Mouse (Mus musculus) liver, embryonic 11.5 days (tissue): ENCODE measurements at regions not wholly inside any gene's neighbourhood (a gene's known extent, or its start where the extent isn't known, plus 50 kb on each side); places are given as distances from the start of the nearest gene placed in this dataset.
"Not testable (repeated sequence)": the region's sequence is repeated elsewhere in the genome, so short reads cannot be mapped to it uniquely, and the experiment has no call there.

Source experiments
- ATAC-seq: fragments of 200-750 bp; cut with Nextera tagmentation; replicated peaks from 2 replicates; pipeline ENCODE4 v1.8.0; 2017; ENCODE audit warnings: moderate number of reproducible peaks, mild to moderate bottlenecking, moderate TSS enrichment, moderate library complexity; ENCODE audit not compliant: low FRiP score
- DNase-seq: peaks from one replicate; pipeline ENCODE4 v3.0.0-alpha.2; 2017; ENCODE audit warnings: low spot score
- H3K27ac ChIP-seq: fragments of 300-500 bp; sonication (generic); 2 replicates; pipeline ENCODE4 v1.5.1; 2014; ENCODE audit warnings: mild to moderate bottlenecking, low read depth, low read length, control low read depth
- H3K27me3 ChIP-seq: fragments of 300-500 bp; sonication (generic); replicated peaks from 2 replicates; pipeline ENCODE4 v1.6.1; 2014; ENCODE audit warnings: low read length, mixed read lengths; ENCODE audit not compliant: control insufficient read depth, insufficient read depth
- H3K36me3 ChIP-seq: fragments of 300-500 bp; sonication (generic); 2 replicates; pipeline ENCODE4 v1.6.1; 2014; ENCODE audit warnings: mild to moderate bottlenecking, low read length, moderate library complexity, mixed read lengths; ENCODE audit not compliant: control insufficient read depth, insufficient read depth
- H3K4me1 ChIP-seq: fragments of 300-500 bp; sonication (generic); replicated peaks from 2 replicates; pipeline ENCODE4 v1.6.1; 2014; ENCODE audit warnings: low read length, mixed read lengths; ENCODE audit not compliant: control insufficient read depth, insufficient read depth
- H3K4me2 ChIP-seq: fragments of 300-500 bp; sonication (generic); 2 replicates; pipeline ENCODE4 v1.6.1; 2014; ENCODE audit warnings: mild to moderate bottlenecking, control low read depth, moderate library complexity
- H3K4me3 ChIP-seq: fragments of 300-500 bp; sonication (generic); 2 replicates; pipeline ENCODE4 v1.5.1; 2014; ENCODE audit warnings: low read depth, low read length, control low read depth
- H3K9ac ChIP-seq: fragments of 300-500 bp; sonication (generic); 2 replicates; pipeline ENCODE4 v1.6.1; 2014; ENCODE audit warnings: low read depth, low read length, control low read depth
- H3K9me3 ChIP-seq: fragments of 300-500 bp; sonication (generic); 2 replicates; pipeline ENCODE4 v1.6.1; 2016; ENCODE audit warnings: low read length, inconsistent platforms, mixed read lengths; ENCODE audit not compliant: control insufficient read depth
- WGBS: fragments of 180-500 bp; shearing (Covaris S2); extraction: QIAGEN DNeasy Blood & Tissue Kit; methylation state at CpG from one replicate; pipeline ENCODE4 v1.1.7; 2014; 5-methylcytosine and 5-hydroxymethylcytosine counted together

DNA sequence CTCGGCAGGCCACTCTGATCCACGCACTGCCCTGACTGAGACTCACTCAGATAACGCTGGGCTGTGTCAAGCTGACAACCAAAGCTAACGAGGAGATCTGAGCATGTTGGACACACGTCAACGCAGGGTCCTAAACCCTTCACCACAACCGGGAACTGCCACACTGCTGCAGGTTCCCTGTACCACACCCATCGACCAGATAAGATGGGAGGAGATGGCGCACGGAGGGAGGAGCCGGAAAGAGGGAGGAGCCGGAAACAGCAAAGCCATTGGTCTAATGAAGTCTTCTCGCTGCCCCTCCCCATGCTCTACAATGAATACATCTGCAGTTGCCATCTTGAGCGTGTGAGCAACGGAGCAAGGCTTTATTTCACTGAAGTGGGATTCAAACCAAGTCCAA is 182.9 kb upstream of the Rpl38 start:
- Histone ChIP-seq H3K36me3 (no peaks in the 10 kb centered on the region), H3K4me1 (no peaks in the 10 kb centered on the region; the same call in 1 of the 2 replicates), H3K4me2 (peak overlapping the region; percentile 55), H3K4me3 (no peak overlapping the region), H3K27me3 (no peaks in the 10 kb centered on the region), H3K9me3 (no peaks in the 10 kb centered on the region), H3K9ac (no peak overlapping the region), H3K27ac (no peak overlapping the region)
- 34% methylated on average over 15 of the region's 15 CpGs for WGBS
- peak; percentile 85 for ATAC-seq
- DNase-seq, result peak; percentile 52

GRCm38 (mm10) chr11:114484668-114484953 is 183.7 kb upstream of the Rpl38 start:
- H3K27me3 ChIP-seq, result no peaks in the 10 kb centered on the region

DNA sequence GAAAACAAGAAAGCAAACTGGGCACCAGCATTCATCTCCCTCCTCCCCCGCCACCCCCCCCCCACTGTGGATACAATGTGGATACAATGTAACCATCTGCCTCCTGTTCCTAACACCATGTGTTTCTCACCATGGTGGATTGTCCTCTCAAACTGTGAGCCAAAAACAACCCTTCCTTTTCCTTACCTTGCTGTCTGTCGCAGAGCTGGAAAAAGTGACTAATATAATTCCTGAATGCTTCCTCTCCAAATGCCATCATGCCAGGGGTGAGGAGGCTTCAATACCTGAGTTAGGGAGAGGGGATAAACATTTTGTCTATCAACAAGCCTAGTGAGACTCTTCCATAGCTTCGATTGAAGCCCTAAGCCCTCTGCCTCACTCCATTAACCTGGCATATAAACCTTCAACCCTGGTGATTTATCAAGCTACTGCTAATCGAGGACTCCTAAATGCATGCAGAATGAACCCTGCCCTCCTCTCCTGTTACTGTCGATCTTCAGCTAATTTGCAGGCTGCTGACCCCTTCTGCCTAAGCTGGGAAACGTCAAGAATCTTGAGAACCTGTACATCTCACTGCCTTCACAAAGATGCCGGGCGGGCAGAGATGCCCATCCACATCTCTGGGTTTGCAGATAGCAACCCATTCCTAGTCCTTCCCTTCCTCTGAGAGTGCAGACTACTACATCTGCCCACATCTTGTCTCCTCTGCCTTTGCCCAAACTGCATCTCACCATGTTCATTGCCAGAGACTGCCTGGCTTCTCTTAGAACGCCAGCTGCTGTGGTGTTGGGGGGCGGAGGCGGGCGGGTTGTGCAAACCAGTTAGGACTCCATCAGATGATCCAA is 184.3 kb upstream of the Rpl38 start:
- H3K27ac ChIP-seq, result no peak overlapping the region
- no peak overlapping the region for H3K4me3 ChIP-seq
- ATAC-seq, result no peak
- H3K9me3 ChIP-seq, result no peaks in the 10 kb centered on the region
- no peaks in the 10 kb centered on the region; the same call in 1 of the 2 replicates for H3K4me1 ChIP-seq
- H3K27me3 ChIP-seq, result no peaks in the 10 kb centered on the region
- H3K36me3 ChIP-seq, result no peaks in the 10 kb centered on the region
- H3K9ac ChIP-seq, result no peak overlapping the region
- DNase-seq, result no peak
- H3K4me2 ChIP-seq, result no peak overlapping the region
- WGBS, result 62% methylated on average over 12 of the region's 12 CpGs

More at GRCm38 (mm10) chr11:114484668-114484953, 183.7 kb upstream of the Rpl38 start:
- Histone ChIP-seq H3K27ac (no peak overlapping the region), H3K4me1 (no peaks in the 10 kb centered on the region; the same call in 1 of the 2 replicates), H3K9me3 (no peaks in the 10 kb centered on the region), H3K36me3 (no peaks in the 10 kb centered on the region), H3K4me3 (no peak overlapping the region), H3K9ac (no peak overlapping the region), H3K4me2 (no peak overlapping the region)
- ATAC-seq, result no peak
- WGBS, result 86% methylated on average over 4 of the region's 4 CpGs
- DNase-seq, result no peak

DNA sequence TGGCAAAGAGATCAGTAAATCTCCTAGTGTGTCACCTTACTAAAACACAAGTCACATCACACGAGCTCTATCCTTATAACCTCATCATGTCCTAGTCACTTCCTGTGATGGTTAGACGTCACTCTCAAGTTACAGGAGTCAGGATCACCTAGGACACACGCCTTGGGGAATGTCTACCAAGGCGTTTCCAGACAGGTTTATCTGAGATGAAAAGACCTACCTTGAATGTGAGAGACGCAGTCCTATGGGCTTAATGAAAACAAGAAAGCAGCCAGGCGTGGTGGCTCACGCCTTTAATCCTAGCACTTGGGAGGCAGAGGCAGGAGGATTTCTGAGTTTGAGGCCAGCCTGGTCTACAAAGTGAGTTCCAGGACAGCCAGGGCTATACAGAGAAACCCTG is 185.0 kb upstream of the Rpl38 start:
- not testable (repeated sequence) for H3K27ac ChIP-seq, H3K9ac ChIP-seq, H3K4me2 ChIP-seq, H3K4me3 ChIP-seq, H3K9me3 ChIP-seq, H3K4me1 ChIP-seq, H3K27me3 ChIP-seq, H3K36me3 ChIP-seq, ATAC-seq, DNase-seq
- WGBS, result 72% methylated on average over 7 of the region's 7 CpGs

- Histone ChIP-seq H3K9ac (no peak overlapping the region), H3K36me3 (no peaks in the 10 kb centered on the region), H3K27me3 (no peaks in the 10 kb centered on the region), H3K27ac (no peak overlapping the region), H3K4me1 (no peaks in the 10 kb centered on the region; the same call in 1 of the 2 replicates), H3K9me3 (no peaks in the 10 kb centered on the region), H3K4me2 (no peak overlapping the region), H3K4me3 (no peak overlapping the region)
- DNase-seq, result no peak
- ATAC-seq, result no peak
- WGBS, result 45% methylated on average over 10 of the region's 10 CpGs
These were observed 186.3 kb upstream of the Rpl38 start for GRCm38 (mm10) chr11:114482070-114482469.

DNA sequence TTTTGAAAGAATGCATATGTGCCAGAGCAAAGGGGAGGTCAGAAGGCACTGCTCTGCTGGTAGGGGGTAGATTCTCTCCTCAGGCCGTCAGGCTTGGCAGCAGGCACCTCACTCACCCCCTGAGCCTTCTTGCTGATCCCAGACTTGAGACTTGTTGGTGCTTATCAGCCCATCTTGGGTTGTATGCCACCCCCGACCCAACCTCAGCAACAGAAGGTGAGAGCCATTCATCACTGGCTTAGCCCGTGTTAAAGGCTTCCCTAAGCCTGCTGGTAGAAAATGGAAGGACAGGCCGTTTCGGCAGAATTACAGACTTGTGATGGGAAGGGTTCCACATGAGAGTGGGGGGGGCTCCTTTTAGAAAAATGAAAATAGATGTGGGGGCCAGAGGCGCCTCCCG is 187.3 kb upstream of the Rpl38 start:
- H3K4me3 ChIP-seq, result no peak overlapping the region
- H3K9me3 ChIP-seq, result no peaks in the 10 kb centered on the region
- no peaks in the 10 kb centered on the region; the same call in 1 of the 2 replicates for H3K4me1 ChIP-seq
- 67% methylated on average over 7 of the region's 7 CpGs for WGBS
- no peak for ATAC-seq
- no peaks in the 10 kb centered on the region for H3K27me3 ChIP-seq
- H3K36me3 ChIP-seq, result no peaks in the 10 kb centered on the region
- no peak overlapping the region for H3K27ac ChIP-seq
- no peak overlapping the region for H3K4me2 ChIP-seq
- no peak for DNase-seq
- H3K9ac ChIP-seq, result no peak overlapping the region

GRCm38 (mm10) chr11:114480119-114480540 is 188.2 kb upstream of the Rpl38 start:
- no peak overlapping the region for H3K9ac ChIP-seq
- no peak for DNase-seq
- H3K9me3 ChIP-seq, result no peaks in the 10 kb centered on the region
- H3K4me1 ChIP-seq, result no peaks in the 10 kb centered on the region
- H3K27ac ChIP-seq, result no peak overlapping the region
- 82% methylated on average over 8 of the region's 8 CpGs for whole genome bisulfite sequencing
- ATAC-seq, result no peak
- no peaks in the 10 kb centered on the region for H3K27me3 ChIP-seq
- H3K36me3 ChIP-seq, result no peaks in the 10 kb centered on the region
- H3K4me2 ChIP-seq, result no peak overlapping the region
- H3K4me3 ChIP-seq, result no peak overlapping the region

DNA sequence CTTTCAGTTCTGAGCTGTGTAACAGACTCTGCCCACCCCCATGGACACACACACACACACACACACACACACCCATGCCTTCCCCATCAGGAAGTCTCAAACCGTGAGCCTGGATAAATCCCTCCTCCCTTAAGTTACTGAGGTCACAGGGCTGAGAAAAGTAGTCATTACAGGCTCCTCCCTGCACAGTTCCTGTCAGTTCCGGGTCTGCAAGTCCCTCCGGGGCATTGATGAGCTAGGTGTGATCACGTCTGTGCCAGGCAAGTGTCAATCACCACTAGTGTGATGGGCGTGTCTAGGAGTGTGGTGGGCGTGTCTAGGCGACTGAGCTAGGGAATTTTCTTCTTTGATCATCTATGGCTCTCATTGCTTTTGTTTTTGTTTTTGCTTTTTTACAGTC is 189.6 kb upstream of the Rpl38 start:
- no peak overlapping the region for H3K27ac ChIP-seq
- no peak overlapping the region for H3K9ac ChIP-seq
- no peaks in the 10 kb centered on the region for H3K9me3 ChIP-seq
- H3K4me2 ChIP-seq, result peak overlapping the region; percentile 29
- ATAC-seq (peak; percentile 39; the same call in 1 of the 2 replicates), DNase-seq (no peak)
- WGBS, result 11% methylated on average over 7 of the region's 7 CpGs
- H3K27me3 ChIP-seq, result no peaks in the 10 kb centered on the region
- H3K4me1 ChIP-seq, result no peaks in the 10 kb centered on the region
- no peak overlapping the region for H3K4me3 ChIP-seq
- no peaks in the 10 kb centered on the region for H3K36me3 ChIP-seq

GRCm38 (mm10) chr11:114477365-114477764 is 191.0 kb upstream of the Rpl38 start:
- WGBS, result 39% methylated on average over 3 of the region's 3 CpGs
- H3K4me1 ChIP-seq, result no peaks in the 10 kb centered on the region
- no peak for ATAC-seq
- DNase-seq, result no peak
- H3K36me3 ChIP-seq, result no peaks in the 10 kb centered on the region
- H3K4me2 ChIP-seq, result no peak overlapping the region
- H3K9me3 ChIP-seq, result no peaks in the 10 kb centered on the region
- no peak overlapping the region for H3K9ac ChIP-seq
- H3K4me3 ChIP-seq, result no peak overlapping the region
- H3K27me3 ChIP-seq, result peaks cover 7% of the 10 kb centered on the region
- no peak overlapping the region for H3K27ac ChIP-seq
